Mouse (Mus musculus) liver, embryonic 13.5 days (tissue): ENCODE measurements around the gene Oxsm. TPM values are rescaled to one million over a fixed set of nuclear protein-coding genes. Genes with fewer than 3 reads are reported as not detected.

Source experiments
- ATAC-seq: fragments of 200-750 bp; cut with Nextera tagmentation; 2 replicates; pipeline ENCODE4 v1.8.0; 2017; ENCODE audit warnings: low read depth, mild to moderate bottlenecking, moderate number of reproducible peaks, moderate library complexity
- DNase-seq: peaks from one replicate; pipeline ENCODE4 v3.0.0; 2022
- H3K27ac ChIP-seq: fragments of 300-500 bp; sonication (generic); 2 replicates; pipeline ENCODE4 v1.5.1; 2015; ENCODE audit warnings: moderate library complexity, mild to moderate bottlenecking, inconsistent platforms
- H3K27me3 ChIP-seq: fragments of 300-500 bp; sonication (generic); 2 replicates; pipeline ENCODE4 v1.6.1; 2015; ENCODE audit warnings: mild to moderate bottlenecking, inconsistent platforms
- H3K36me3 ChIP-seq: fragments of 300-500 bp; sonication (generic); 2 replicates; pipeline ENCODE4 v1.6.1; 2015; ENCODE audit warnings: mild to moderate bottlenecking, inconsistent platforms
- H3K4me1 ChIP-seq: fragments of 300-500 bp; sonication (generic); replicated peaks from 2 replicates; pipeline ENCODE4 v1.6.1; 2015; ENCODE audit warnings: inconsistent platforms
- H3K4me2 ChIP-seq: fragments of 300-500 bp; sonication (generic); 2 replicates; pipeline ENCODE4 v1.6.1; 2015; ENCODE audit warnings: inconsistent platforms, mild to moderate bottlenecking, moderate library complexity
- H3K4me3 ChIP-seq: fragments of 300-500 bp; sonication (generic); replicated peaks from 2 replicates; pipeline ENCODE4 v1.5.1; 2015; ENCODE audit warnings: mild to moderate bottlenecking, inconsistent platforms
- H3K9ac ChIP-seq: fragments of 300-500 bp; sonication (generic); 2 replicates; pipeline ENCODE4 v1.6.1; 2015; ENCODE audit warnings: mild to moderate bottlenecking, inconsistent platforms
- H3K9me3 ChIP-seq: fragments of 300-500 bp; sonication (generic); replicated peaks from 2 replicates; pipeline ENCODE4 v1.6.1; 2016; ENCODE audit warnings: inconsistent platforms
- WGBS: fragments of 180-500 bp; shearing (Covaris S2); methylation state at CpG from one replicate; pipeline ENCODE4 v1.1.7; 2015; ENCODE audit not compliant: insufficient replicate concordance; 5-methylcytosine and 5-hydroxymethylcytosine counted together
- polyA plus RNA-seq: library from polyadenylated mRNA; unstranded; fragments of >200 nt; fragmentation: Nextera tagmentation; extraction: Ambion mirVana; gene quantifications from 2 replicates; pipeline ENCODE4 v1.2.1, GENCODE M21; 2015

Oxsm gene
- 2.2 and 2.6 TPM in 2 replicates for polyA plus RNA-seq

GRCm38 (mm10) chr14:16249171-16249874 is at the start of gene Oxsm, which contains the start of gene Ngly1:
TSS of gene Oxsm (minus strand) at chr14:16249808.
TSS of gene Ngly1 (plus strand) at chr14:16249280.
- Histone ChIP-seq H3K9me3 (no peaks in the 10 kb centered on the region), H3K36me3 (no peaks in the 10 kb centered on the region), H3K9ac (peak within 1 kb of the TSS; percentile 88), H3K27ac (peak within 1 kb of the TSS; percentile 90), H3K27me3 (no peaks in the 10 kb centered on the region), H3K4me2 (peak within 1 kb of the TSS; percentile 83), H3K4me1 (peaks cover 63% of the 10 kb centered on the region), H3K4me3 (peak within 1 kb of the TSS; percentile 72)
- WGBS = under 1% methylated on average over 64 of the region's 65 CpGs
- DNase-seq = peak; percentile 78
- ATAC-seq = peak; percentile 95

GRCm38 (mm10) chr14:16296816-16297468 is 47.3 kb upstream of the Oxsm start:
- 69% methylated on average over 2 of the region's 2 CpGs for WGBS
- H3K4me3 ChIP-seq = no peak overlapping the region
- H3K4me2 ChIP-seq = no peak overlapping the region
- H3K36me3 ChIP-seq = peaks cover 13% of the 10 kb centered on the region
- H3K9ac ChIP-seq = no peak overlapping the region
- peaks cover 11% of the 10 kb centered on the region for H3K4me1 ChIP-seq
- ATAC-seq (no peak), DNase-seq (no peak)
- H3K27ac ChIP-seq = no peak overlapping the region
- H3K9me3 ChIP-seq = no peaks in the 10 kb centered on the region
- no peaks in the 10 kb centered on the region for H3K27me3 ChIP-seq

- WGBS = 83% methylated on average over 1 of the region's 1 CpGs
- no peak overlapping the region for H3K4me3 ChIP-seq
- peaks cover 11% of the 10 kb centered on the region for H3K4me1 ChIP-seq
- DNase-seq (no peak), ATAC-seq (no peak)
- H3K27ac ChIP-seq = no peak overlapping the region
- no peak overlapping the region for H3K4me2 ChIP-seq
- no peaks in the 10 kb centered on the region for H3K27me3 ChIP-seq
- no peak overlapping the region for H3K9ac ChIP-seq
- peaks cover 14% of the 10 kb centered on the region for H3K36me3 ChIP-seq
- no peaks in the 10 kb centered on the region for H3K9me3 ChIP-seq
These were observed 44.3 kb upstream of the Oxsm start for GRCm38 (mm10) chr14:16293921-16294320.

GRCm38 (mm10) chr14:16293015-16293414 is 43.4 kb upstream of the Oxsm start:
- Histone ChIP-seq H3K36me3 (peaks cover 14% of the 10 kb centered on the region), H3K9ac (no peak overlapping the region), H3K27ac (no peak overlapping the region), H3K27me3 (no peaks in the 10 kb centered on the region), H3K4me3 (no peak overlapping the region), H3K9me3 (no peaks in the 10 kb centered on the region), H3K4me1 (peaks cover 11% of the 10 kb centered on the region), H3K4me2 (no peak overlapping the region)
- DNase-seq (no peak), ATAC-seq (no peak)

GRCm38 (mm10) chr14:16292371-16292770 is 42.8 kb upstream of the Oxsm start:
- Histone ChIP-seq H3K4me3 (no peak overlapping the region), H3K4me1 (peaks cover 11% of the 10 kb centered on the region), H3K27me3 (no peaks in the 10 kb centered on the region), H3K9me3 (no peaks in the 10 kb centered on the region), H3K4me2 (no peak overlapping the region), H3K9ac (no peak overlapping the region), H3K27ac (no peak overlapping the region), H3K36me3 (peaks cover 14% of the 10 kb centered on the region)
- ATAC-seq (no peak), DNase-seq (no peak)
- WGBS = 58% methylated on average over 1 of the region's 1 CpGs

DNA sequence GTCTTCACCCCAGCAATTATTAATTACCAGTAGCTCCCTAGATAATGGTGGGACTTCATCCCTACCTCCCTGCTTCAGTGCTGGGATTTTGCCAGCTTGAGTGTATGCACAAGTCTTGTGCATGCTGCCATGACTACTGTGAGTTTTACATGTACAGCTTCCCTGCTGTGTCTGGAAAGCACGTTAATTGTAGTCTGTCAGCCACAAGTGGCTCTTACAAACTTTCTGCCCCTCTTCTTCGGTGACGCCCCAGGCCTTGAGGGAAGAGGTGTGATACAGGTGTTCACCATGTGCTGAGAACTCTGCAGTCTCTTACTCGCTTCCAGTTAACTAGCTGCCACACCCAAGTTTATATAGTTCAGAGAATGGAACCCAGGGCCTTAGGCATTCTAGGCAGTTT is 34.4 kb upstream of the Oxsm start:
- Histone ChIP-seq H3K4me1 (no peaks in the 10 kb centered on the region), H3K27me3 (no peaks in the 10 kb centered on the region), H3K9me3 (no peaks in the 10 kb centered on the region), H3K4me3 (no peak overlapping the region), H3K9ac (no peak overlapping the region), H3K27ac (no peak overlapping the region), H3K36me3 (peaks cover 5% of the 10 kb centered on the region; the same call in 1 of the 2 replicates), H3K4me2 (no peak overlapping the region)
- ATAC-seq = no peak
- DNase-seq = no peak
- WGBS = 76% methylated on average over 4 of the region's 4 CpGs

GRCm38 (mm10) chr14:16279196-16279595 is 29.6 kb upstream of the Oxsm start:
- ATAC-seq = no peak
- H3K9ac ChIP-seq = no peak overlapping the region
- no peaks in the 10 kb centered on the region for H3K9me3 ChIP-seq
- no peak overlapping the region for H3K27ac ChIP-seq
- no peak overlapping the region for H3K4me3 ChIP-seq
- H3K4me2 ChIP-seq = no peak overlapping the region
- 79% methylated on average over 4 of the region's 4 CpGs for WGBS
- no peak for DNase-seq
- H3K4me1 ChIP-seq = no peaks in the 10 kb centered on the region
- H3K36me3 ChIP-seq = peaks cover 5% of the 10 kb centered on the region; the same call in 1 of the 2 replicates
- H3K27me3 ChIP-seq = no peaks in the 10 kb centered on the region

GRCm38 (mm10) chr14:16273677-16274076 is 24.1 kb upstream of the Oxsm start:
- ATAC-seq (no peak), DNase-seq (no peak)
- H3K9me3 ChIP-seq = no peaks in the 10 kb centered on the region
- H3K4me2 ChIP-seq = no peak overlapping the region
- H3K27ac ChIP-seq = no peak overlapping the region
- H3K27me3 ChIP-seq = no peaks in the 10 kb centered on the region
- no peak overlapping the region for H3K4me3 ChIP-seq
- 80% methylated on average over 3 of the region's 3 CpGs for WGBS
- H3K4me1 ChIP-seq = no peaks in the 10 kb centered on the region
- H3K9ac ChIP-seq = no peak overlapping the region
- H3K36me3 ChIP-seq = peaks cover 11% of the 10 kb centered on the region; the same call in 1 of the 2 replicates

GRCm38 (mm10) chr14:16269776-16270175 is 20.2 kb upstream of the Oxsm start:
- H3K27ac ChIP-seq = no peak overlapping the region
- H3K27me3 ChIP-seq = no peaks in the 10 kb centered on the region
- no peaks in the 10 kb centered on the region for H3K4me1 ChIP-seq
- H3K36me3 ChIP-seq = peaks cover 11% of the 10 kb centered on the region; the same call in 1 of the 2 replicates
- no peak overlapping the region for H3K4me2 ChIP-seq
- H3K9me3 ChIP-seq = no peaks in the 10 kb centered on the region
- no peak for DNase-seq
- no peak for ATAC-seq
- no peak overlapping the region for H3K4me3 ChIP-seq
- no peak overlapping the region for H3K9ac ChIP-seq
- 88% methylated on average over 2 of the region's 2 CpGs for WGBS

GRCm38 (mm10) chr14:16267028-16267427 is 17.4 kb upstream of the Oxsm start:
- ATAC-seq (no peak), DNase-seq (no peak)
- H3K27me3 ChIP-seq = no peaks in the 10 kb centered on the region
- no peak overlapping the region for H3K27ac ChIP-seq
- no peaks in the 10 kb centered on the region for H3K4me1 ChIP-seq
- no peaks in the 10 kb centered on the region for H3K9me3 ChIP-seq
- no peak overlapping the region for H3K9ac ChIP-seq
- 81% methylated on average over 5 of the region's 5 CpGs for WGBS
- no peak overlapping the region for H3K4me3 ChIP-seq
- peaks cover 12% of the 10 kb centered on the region for H3K36me3 ChIP-seq
- H3K4me2 ChIP-seq = no peak overlapping the region

GRCm38 (mm10) chr14:16261869-16262268 is 12.3 kb upstream of the Oxsm start:
- WGBS = 68% methylated on average over 3 of the region's 3 CpGs
- no peak overlapping the region for H3K4me3 ChIP-seq
- DNase-seq (no peak), ATAC-seq (no peak)
- H3K4me1 ChIP-seq = no peaks in the 10 kb centered on the region
- no peak overlapping the region for H3K4me2 ChIP-seq
- H3K27ac ChIP-seq = no peak overlapping the region
- no peak overlapping the region for H3K9ac ChIP-seq
- H3K36me3 ChIP-seq = peaks cover 23% of the 10 kb centered on the region
- no peaks in the 10 kb centered on the region for H3K27me3 ChIP-seq
- no peaks in the 10 kb centered on the region for H3K9me3 ChIP-seq

GRCm38 (mm10) chr14:16260541-16260940 is 10.9 kb upstream of the Oxsm start:
- Histone ChIP-seq H3K4me3 (no peak overlapping the region), H3K27me3 (no peaks in the 10 kb centered on the region), H3K27ac (no peak overlapping the region), H3K4me2 (no peak overlapping the region), H3K4me1 (0 out of 2 replicates have a peak, but pooled peaks cover 3% of the 10 kb centered on the region), H3K9ac (no peak overlapping the region), H3K36me3 (peaks cover 25% of the 10 kb centered on the region), H3K9me3 (no peaks in the 10 kb centered on the region)
- ATAC-seq (no peak), DNase-seq (no peak)
- 81% methylated on average over 6 of the region's 6 CpGs for WGBS
